Mouse (Mus musculus) liver, embryonic 11.5 days (tissue): ENCODE results near the gene Gabrr3. TPM values are rescaled to one million over a fixed set of nuclear protein-coding genes. Genes with fewer than 3 reads are reported as not detected.

Source experiments
- ATAC-seq: fragments of 200-750 bp; cut with Nextera tagmentation; replicated peaks from 2 replicates; pipeline ENCODE4 v1.8.0; 2017; ENCODE audit warnings: moderate number of reproducible peaks, mild to moderate bottlenecking, moderate TSS enrichment, moderate library complexity; ENCODE audit not compliant: low FRiP score
- DNase-seq: peaks from one replicate; pipeline ENCODE4 v3.0.0-alpha.2; 2017; ENCODE audit warnings: low spot score
- H3K27ac ChIP-seq: fragments of 300-500 bp; sonication (generic); 2 replicates; pipeline ENCODE4 v1.5.1; 2014; ENCODE audit warnings: mild to moderate bottlenecking, low read depth, low read length, control low read depth
- H3K27me3 ChIP-seq: fragments of 300-500 bp; sonication (generic); replicated peaks from 2 replicates; pipeline ENCODE4 v1.6.1; 2014; ENCODE audit warnings: low read length, mixed read lengths; ENCODE audit not compliant: control insufficient read depth, insufficient read depth
- H3K36me3 ChIP-seq: fragments of 300-500 bp; sonication (generic); 2 replicates; pipeline ENCODE4 v1.6.1; 2014; ENCODE audit warnings: mild to moderate bottlenecking, low read length, moderate library complexity, mixed read lengths; ENCODE audit not compliant: control insufficient read depth, insufficient read depth
- H3K4me1 ChIP-seq: fragments of 300-500 bp; sonication (generic); replicated peaks from 2 replicates; pipeline ENCODE4 v1.6.1; 2014; ENCODE audit warnings: low read length, mixed read lengths; ENCODE audit not compliant: control insufficient read depth, insufficient read depth
- H3K4me2 ChIP-seq: fragments of 300-500 bp; sonication (generic); 2 replicates; pipeline ENCODE4 v1.6.1; 2014; ENCODE audit warnings: mild to moderate bottlenecking, control low read depth, moderate library complexity
- H3K4me3 ChIP-seq: fragments of 300-500 bp; sonication (generic); 2 replicates; pipeline ENCODE4 v1.5.1; 2014; ENCODE audit warnings: low read depth, low read length, control low read depth
- H3K9ac ChIP-seq: fragments of 300-500 bp; sonication (generic); 2 replicates; pipeline ENCODE4 v1.6.1; 2014; ENCODE audit warnings: low read depth, low read length, control low read depth
- H3K9me3 ChIP-seq: fragments of 300-500 bp; sonication (generic); 2 replicates; pipeline ENCODE4 v1.6.1; 2016; ENCODE audit warnings: low read length, inconsistent platforms, mixed read lengths; ENCODE audit not compliant: control insufficient read depth
- WGBS: fragments of 180-500 bp; shearing (Covaris S2); extraction: QIAGEN DNeasy Blood & Tissue Kit; methylation state at CpG from one replicate; pipeline ENCODE4 v1.1.7; 2014; 5-methylcytosine and 5-hydroxymethylcytosine counted together
- polyA plus RNA-seq: library from polyadenylated mRNA; unstranded; fragments of >200 nt; fragmentation: Nextera tagmentation; extraction: Ambion mirVana; gene quantifications from 2 replicates; pipeline ENCODE4 v1.2.1, GENCODE M21; 2014

Gabrr3 gene
- polyA plus RNA-seq, 1 experiment from 2014 or later = not detected

DNA sequence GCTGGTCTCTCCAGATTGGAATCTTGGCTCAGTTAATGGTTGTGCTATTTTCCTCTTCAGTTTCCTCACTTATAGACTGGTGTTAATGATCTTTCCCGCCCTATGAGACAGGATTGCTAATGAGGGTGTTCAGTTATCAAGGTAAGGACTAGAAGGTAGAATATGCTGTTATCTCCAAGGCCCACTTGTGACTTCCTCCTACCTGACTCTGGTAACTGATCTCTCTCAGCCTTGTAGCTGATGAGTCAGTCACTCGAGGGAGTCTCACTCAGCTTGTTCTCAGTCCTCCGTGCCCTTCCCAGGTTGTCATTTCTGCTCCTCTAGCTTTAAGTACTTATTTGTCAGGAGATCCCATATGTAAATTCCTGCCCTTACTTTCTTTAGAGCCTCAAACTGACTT, 70.8 kb downstream of the Gabrr3 start:
- H3K4me1 ChIP-seq = no peaks in the 10 kb centered on the region; the same call in 1 of the 2 replicates
- no peak overlapping the region for H3K4me3 ChIP-seq
- 84% methylated on average over 3 of the region's 3 CpGs for WGBS
- H3K9me3 ChIP-seq = no peaks in the 10 kb centered on the region
- H3K4me2 ChIP-seq = no peak overlapping the region
- no peaks in the 10 kb centered on the region for H3K27me3 ChIP-seq
- DNase-seq (no peak), ATAC-seq (no peak)
- H3K9ac ChIP-seq = no peak overlapping the region
- H3K36me3 ChIP-seq = no peaks in the 10 kb centered on the region; the same call in 1 of the 2 replicates
- H3K27ac ChIP-seq = no peak overlapping the region

DNA sequence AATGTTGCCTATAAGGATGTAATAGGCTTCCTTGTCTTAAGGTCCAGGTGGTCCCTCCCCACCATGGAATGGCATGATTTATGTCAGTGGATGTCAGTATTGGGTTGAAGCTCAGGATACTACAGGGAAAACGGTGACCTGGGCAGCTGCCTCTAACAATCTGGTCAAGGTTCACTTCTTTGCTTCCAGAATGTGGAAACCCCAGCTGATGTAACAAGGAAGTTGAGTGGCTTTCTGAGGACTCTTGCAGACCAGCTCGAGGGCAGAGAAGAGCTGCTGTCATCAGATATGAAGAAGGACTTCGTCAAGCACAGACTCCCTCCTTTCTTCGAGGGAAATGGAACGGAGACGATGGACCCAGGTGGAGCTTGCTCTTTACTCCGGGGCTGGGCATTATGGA, 80.1 kb downstream of the Gabrr3 start:
- Histone ChIP-seq H3K27ac (no peak overlapping the region), H3K27me3 (no peaks in the 10 kb centered on the region), H3K4me2 (no peak overlapping the region), H3K36me3 (peaks cover 36% of the 10 kb centered on the region), H3K4me3 (no peak overlapping the region), H3K9ac (no peak overlapping the region), H3K4me1 (no peaks in the 10 kb centered on the region), H3K9me3 (no peaks in the 10 kb centered on the region)
- 77% methylated on average over 7 of the region's 7 CpGs for WGBS
- no peak for DNase-seq
- ATAC-seq = no peak

DNA sequence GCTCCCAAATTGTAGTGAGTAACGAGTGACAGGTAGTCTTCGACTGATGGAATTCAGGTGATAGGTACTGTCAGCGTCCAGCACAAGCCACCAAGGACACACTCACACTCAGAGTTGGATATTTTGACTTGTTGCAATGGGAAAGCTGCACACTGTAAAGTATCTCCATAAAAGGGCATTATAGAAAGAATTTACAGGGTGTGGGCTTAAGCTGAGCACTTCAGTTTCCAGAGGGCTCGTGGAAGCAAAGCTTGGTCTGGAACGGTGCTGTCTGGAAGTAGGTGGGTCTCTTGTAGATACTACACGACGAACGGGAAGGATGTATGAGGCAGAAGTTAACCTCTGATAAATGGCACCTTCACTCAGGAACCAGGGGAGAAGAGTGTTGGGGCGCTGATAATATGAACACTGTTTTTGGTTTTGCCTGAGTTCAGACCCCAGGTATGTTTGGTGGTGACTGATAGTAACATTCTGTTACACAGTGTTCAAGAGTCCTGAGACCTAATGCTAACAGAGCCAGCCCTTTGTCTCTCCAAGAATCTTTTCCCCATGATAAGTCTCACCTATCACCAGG, 80.9 kb downstream of the Gabrr3 start:
- Histone ChIP-seq H3K9me3 (no peaks in the 10 kb centered on the region), H3K4me2 (no peak overlapping the region), H3K36me3 (peaks cover 40% of the 10 kb centered on the region), H3K4me3 (no peak overlapping the region), H3K27ac (no peak overlapping the region), H3K9ac (no peak overlapping the region), H3K27me3 (no peaks in the 10 kb centered on the region), H3K4me1 (no peaks in the 10 kb centered on the region)
- ATAC-seq (peak; percentile 86), DNase-seq (no peak)
- 66% methylated on average over 9 of the region's 9 CpGs for WGBS

DNA sequence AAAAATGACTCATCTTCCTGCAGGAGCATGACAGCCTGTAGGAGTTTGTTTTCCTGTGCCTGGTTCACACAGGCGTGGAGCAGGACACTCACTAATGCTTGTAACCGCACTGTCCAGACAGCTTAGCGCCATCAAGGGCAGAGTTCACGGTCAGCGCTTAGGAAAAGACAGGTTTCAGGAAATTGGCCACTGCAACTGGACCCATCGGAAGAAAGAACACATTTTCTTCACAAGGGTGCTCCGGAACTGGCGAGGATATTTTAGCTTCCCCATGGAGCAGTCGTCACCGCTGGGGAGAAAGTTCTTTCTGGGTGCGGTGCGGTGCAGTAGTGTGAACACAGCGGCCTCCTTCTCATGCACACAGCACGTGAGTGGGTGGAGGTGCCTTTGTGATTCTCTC, 86.1 kb downstream of the Gabrr3 start:
- H3K9me3 ChIP-seq = no peaks in the 10 kb centered on the region
- no peak overlapping the region for H3K27ac ChIP-seq
- no peaks in the 10 kb centered on the region for H3K4me1 ChIP-seq
- no peak for DNase-seq
- H3K4me2 ChIP-seq = no peak overlapping the region
- H3K9ac ChIP-seq = no peak overlapping the region
- no peak for ATAC-seq
- H3K36me3 ChIP-seq = peaks cover 24% of the 10 kb centered on the region
- 90% methylated on average over 14 of the region's 14 CpGs for WGBS
- no peak overlapping the region for H3K4me3 ChIP-seq
- no peaks in the 10 kb centered on the region for H3K27me3 ChIP-seq

DNA sequence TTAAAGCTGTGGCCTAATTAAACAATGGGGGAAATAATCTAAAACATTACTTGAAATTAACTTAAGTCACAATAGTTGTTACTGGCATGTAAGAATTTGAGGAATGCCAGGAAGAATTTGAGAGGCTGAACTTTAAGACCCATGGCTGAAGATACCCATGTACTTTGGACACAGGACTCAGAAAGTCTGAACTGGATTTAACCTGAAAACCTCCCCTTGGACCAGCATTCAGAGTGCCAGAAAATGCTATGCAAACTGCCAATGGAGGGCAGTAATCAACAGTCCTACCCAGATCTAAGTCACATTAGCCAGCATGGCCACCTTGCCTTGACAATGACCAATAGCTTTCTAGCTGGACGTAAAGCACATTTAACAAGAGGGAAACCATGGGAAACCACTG, 90.8 kb downstream of the Gabrr3 start:
- Histone ChIP-seq H3K27me3 (no peaks in the 10 kb centered on the region), H3K9me3 (no peaks in the 10 kb centered on the region), H3K9ac (no peak overlapping the region), H3K4me1 (no peaks in the 10 kb centered on the region), H3K36me3 (peaks cover 6% of the 10 kb centered on the region; the same call in 1 of the 2 replicates), H3K4me3 (no peak overlapping the region), H3K27ac (no peak overlapping the region), H3K4me2 (no peak overlapping the region)
- no peak for ATAC-seq
- 83% methylated on average over 1 of the region's 1 CpGs for WGBS
- DNase-seq = no peak

DNA sequence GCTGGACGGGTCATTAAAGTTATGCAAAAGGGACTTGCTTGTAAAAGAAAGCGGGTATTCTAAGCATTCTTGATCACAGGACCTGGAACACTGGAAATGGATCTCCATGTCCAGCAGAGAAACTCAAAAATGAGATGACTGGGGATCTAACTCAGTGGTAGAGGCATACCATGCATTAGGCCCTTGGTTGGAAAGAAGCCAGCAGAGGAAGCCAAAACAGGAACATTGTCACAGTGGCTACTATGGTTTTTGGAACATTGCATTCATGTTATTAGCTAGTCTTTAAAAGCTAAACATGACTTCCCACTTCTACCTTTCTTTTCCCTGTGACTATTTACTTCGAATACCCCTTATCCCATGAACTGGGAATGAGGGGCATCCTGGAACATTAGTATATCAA, 92.0 kb downstream of the Gabrr3 start:
- Histone ChIP-seq H3K36me3 (0 out of 2 replicates have a peak, but pooled peaks cover 2% of the 10 kb centered on the region), H3K9ac (no peak overlapping the region), H3K27ac (no peak overlapping the region), H3K4me2 (no peak overlapping the region), H3K4me1 (no peaks in the 10 kb centered on the region), H3K4me3 (no peak overlapping the region), H3K9me3 (no peaks in the 10 kb centered on the region), H3K27me3 (no peaks in the 10 kb centered on the region)
- DNase-seq (no peak), ATAC-seq (no peak)
- WGBS = 85% methylated on average over 3 of the region's 3 CpGs

DNA sequence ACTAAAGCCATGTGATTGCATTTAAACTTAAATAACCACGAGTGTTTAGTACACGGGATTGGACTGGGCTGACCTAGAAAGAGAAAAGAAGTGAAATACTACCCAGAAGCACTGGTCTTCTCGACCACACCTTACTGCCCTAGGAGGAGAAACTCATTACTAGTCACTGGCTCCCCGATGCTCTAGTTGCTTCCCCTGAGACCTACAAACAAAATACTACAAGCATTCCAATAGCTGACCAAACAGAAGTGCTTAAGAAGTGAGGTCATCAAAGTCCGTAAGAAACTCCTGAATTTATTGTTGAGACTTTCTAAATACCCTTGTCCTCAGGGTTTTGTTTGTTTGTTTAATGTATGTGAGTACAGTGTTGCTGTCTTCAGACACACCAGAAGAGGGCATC, 102.7 kb downstream of the Gabrr3 start:
- H3K4me1 ChIP-seq = no peaks in the 10 kb centered on the region
- ATAC-seq (no peak), DNase-seq (no peak)
- no peak overlapping the region for H3K4me2 ChIP-seq
- no peak overlapping the region for H3K9ac ChIP-seq
- no peak overlapping the region for H3K4me3 ChIP-seq
- no peaks in the 10 kb centered on the region for H3K9me3 ChIP-seq
- H3K36me3 ChIP-seq = no peaks in the 10 kb centered on the region
- H3K27me3 ChIP-seq = no peaks in the 10 kb centered on the region
- no peak overlapping the region for H3K27ac ChIP-seq
- 86% methylated on average over 5 of the region's 5 CpGs for WGBS

Other genes with a start within 250 kb of the Gabrr3 start
- not detected in 2 replicates for gene Olfr196, start 236.9 kb upstream of the Gabrr3 start, polyA plus RNA-seq
- gene Olfr198, start 203.8 kb upstream of the Gabrr3 start, polyA plus RNA-seq = not detected in 2 replicates
- not detected in 2 replicates for gene Olfr199, start 187.6 kb upstream of the Gabrr3 start, polyA plus RNA-seq
- gene Olfr201, start 134.7 kb upstream of the Gabrr3 start, polyA plus RNA-seq = not detected in 2 replicates
- gene Olfr202, start 120.5 kb upstream of the Gabrr3 start, polyA plus RNA-seq = not detected in 2 replicates
- not detected in 2 replicates for gene Olfr203, start 108.5 kb upstream of the Gabrr3 start, polyA plus RNA-seq
- gene Olfr204, start 89.1 kb upstream of the Gabrr3 start, polyA plus RNA-seq = not detected in 2 replicates
- not detected in 2 replicates for gene Olfr205, start 76.2 kb upstream of the Gabrr3 start, polyA plus RNA-seq
- gene Olfr206, start 58.1 kb upstream of the Gabrr3 start, polyA plus RNA-seq = not detected in 2 replicates
- not detected in 2 replicates for gene Olfr209, start 43.3 kb upstream of the Gabrr3 start, polyA plus RNA-seq
- gene Riox2, start 64.4 kb downstream of the Gabrr3 start, polyA plus RNA-seq = 39.4 and 44.6 TPM in 2 replicates
- gene Crybg3, start 193.6 kb downstream of the Gabrr3 start, polyA plus RNA-seq = 4.0 and 4.6 TPM in 2 replicates
- gene Arl6, start 232.1 kb downstream of the Gabrr3 start, polyA plus RNA-seq = 12.8 and 13.2 TPM in 2 replicates